Mouse (Mus musculus): ENCODE results near the gene Six2. TPM values are rescaled to one million over a fixed set of nuclear protein-coding genes. Genes with fewer than 3 reads are reported as not detected.

Gene Six2
- polyA plus RNA-seq, 2 experiments, result 0.04 TPM; not detected in 1

DNA sequence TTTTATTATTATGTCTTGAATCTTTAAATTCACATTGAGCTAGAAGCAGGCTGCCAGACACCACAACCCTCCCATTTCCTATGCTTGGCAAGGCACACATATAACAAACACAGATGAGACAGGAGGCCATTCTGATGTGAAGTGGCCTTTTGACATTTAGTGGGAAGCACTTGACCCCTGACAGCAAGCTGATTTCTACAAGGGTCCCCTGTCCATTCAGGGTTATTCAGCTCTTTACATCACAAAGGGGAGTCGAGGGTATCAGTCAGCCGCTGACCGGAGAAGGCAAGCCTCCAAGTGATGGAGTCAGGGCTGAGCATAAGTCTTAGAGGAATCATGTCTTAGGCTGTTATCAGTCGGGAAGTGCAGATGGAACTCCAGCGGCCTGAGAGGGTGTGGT, 26.3 kb upstream of the Six2 start:
- Histone ChIP-seq H3K27ac (no peak overlapping the region), H3K9ac (replicated peaks) (no peak overlapping the region), H3K36me3 (replicated peaks; ENCODE audit: control insufficient read depth, insufficient read depth, low read depth) (no peaks in the 10 kb centered on the region), H3K27me3 (ENCODE audit: control insufficient read depth, insufficient read depth, low read length) (no peaks in the 10 kb centered on the region), H3K4me2 (ENCODE audit: low read depth) (no peak overlapping the region), H3K4me1 (replicated peaks; ENCODE audit: control insufficient read depth in 2 of 2, insufficient read depth in 2 of 2, low read length in 1 of 2) (no peaks in the 10 kb centered on the region), H3K4me3 (ENCODE audit: insufficient read depth in 1 of 2, low read depth in 2 of 2, low read length in 2 of 2) (no peak overlapping the region), H3K9me3 (ENCODE audit: control insufficient read depth, low read length) (no peaks in the 10 kb centered on the region)
- WGBS (ENCODE audit: insufficient replicate concordance), result 56% methylated on average over 5 of the region's 5 CpGs
- no peak for TF ChIP-seq CTCF (IDR thresholded peaks at IDR 0.05; ENCODE audit: low read depth)
- no peak for TF ChIP-seq EP300 (IDR thresholded peaks at IDR 0.05; ENCODE audit: low read depth)
- no peak for DNase-seq (ENCODE audit: low read depth in 3 of 3, low spot score in 3 of 3)
- ATAC-seq (ENCODE audit: insufficient read depth), result no peak

DNA sequence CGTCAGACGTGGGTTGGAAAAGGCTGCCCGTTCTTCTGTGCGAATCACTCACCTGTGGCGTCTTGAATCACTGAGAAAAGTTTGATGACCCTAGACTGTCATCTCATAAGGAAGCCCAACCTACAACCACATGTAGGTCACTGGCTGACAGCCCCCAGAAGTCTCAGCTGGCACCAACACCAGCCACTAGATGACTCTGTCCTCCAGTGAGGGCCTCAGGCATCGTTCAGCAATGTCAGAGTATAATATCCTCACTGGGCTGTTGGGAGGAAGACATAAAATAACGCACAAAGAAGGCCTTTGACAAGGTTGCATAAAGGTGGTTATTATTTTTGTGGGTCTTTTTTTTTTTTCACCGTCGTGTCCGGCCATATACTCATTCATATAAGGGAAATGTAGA, 24.8 kb upstream of the Six2 start:
- ATAC-seq (ENCODE audit: insufficient read depth), result no peak
- DNase-seq (ENCODE audit: low read depth in 3 of 3, low spot score in 3 of 3), result no peak

DNA sequence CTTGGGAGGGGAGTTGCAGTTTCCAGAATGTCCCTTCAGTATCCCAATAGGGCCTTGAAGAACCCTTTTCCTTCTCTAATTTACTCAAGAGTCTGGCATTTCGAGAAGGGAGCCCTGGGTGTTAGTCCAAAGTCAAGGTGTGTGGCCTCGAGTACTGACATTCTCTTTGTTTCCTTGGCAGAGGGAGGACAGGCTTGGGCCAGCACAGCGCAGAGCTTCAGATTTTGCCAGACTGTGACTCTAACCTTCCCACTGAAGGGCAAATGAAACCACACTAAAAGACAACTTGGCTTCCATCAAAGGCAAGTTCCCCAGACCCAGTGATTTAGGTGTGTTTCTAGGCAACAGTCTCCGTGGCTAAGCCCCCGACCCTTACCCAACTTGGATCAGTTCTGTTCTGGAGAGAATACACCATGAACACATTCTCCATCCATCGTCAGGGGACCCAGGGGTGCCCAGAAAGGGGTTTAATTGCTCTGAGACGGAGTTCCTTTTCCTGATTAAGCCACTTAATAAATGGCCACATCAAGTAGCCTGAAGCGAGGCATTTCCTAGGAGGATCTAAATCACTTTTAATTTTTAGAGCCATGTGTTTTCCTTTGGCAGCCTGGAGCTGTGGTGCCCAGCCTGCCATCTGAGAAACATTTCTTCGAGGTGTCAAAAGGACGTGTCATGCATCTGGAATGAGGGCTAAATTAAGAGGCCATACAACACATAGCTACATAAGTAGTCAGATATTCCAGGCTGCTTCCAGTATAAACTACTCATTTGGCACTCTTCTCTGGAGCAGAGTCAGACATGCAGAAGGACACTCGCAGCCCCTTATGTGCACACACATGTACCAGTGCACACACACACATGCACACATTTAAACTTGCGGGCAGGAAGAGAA, 16.5 kb upstream of the Six2 start:
- H3K9me3 ChIP-seq (ENCODE audit: control insufficient read depth, low read length), result no peaks in the 10 kb centered on the region
- ATAC-seq (ENCODE audit: insufficient read depth) (no peak), DNase-seq (ENCODE audit: low read depth in 3 of 3, low spot score in 3 of 3) (no peak)
- no peaks in the 10 kb centered on the region; the same call in 1 of the 2 replicates for H3K27me3 ChIP-seq (ENCODE audit: control insufficient read depth, insufficient read depth, low read length)
- no peaks in the 10 kb centered on the region for H3K36me3 ChIP-seq (replicated peaks; ENCODE audit: control insufficient read depth, insufficient read depth, low read depth)
- H3K27ac ChIP-seq, result no peak overlapping the region
- no peak for TF ChIP-seq CTCF (IDR thresholded peaks at IDR 0.05; ENCODE audit: low read depth)
- TF ChIP-seq EP300 (IDR thresholded peaks at IDR 0.05; ENCODE audit: low read depth), result no peak
- no peaks in the 10 kb centered on the region for H3K4me1 ChIP-seq (replicated peaks; ENCODE audit: control insufficient read depth in 2 of 2, insufficient read depth in 2 of 2, low read length in 1 of 2)
- no peak overlapping the region for H3K4me2 ChIP-seq (ENCODE audit: low read depth)
- no peak overlapping the region for H3K9ac ChIP-seq (replicated peaks)
- no peak overlapping the region for H3K4me3 ChIP-seq (ENCODE audit: insufficient read depth in 1 of 2, low read depth in 2 of 2, low read length in 2 of 2)
- WGBS (ENCODE audit: insufficient replicate concordance), result 53% methylated on average over 12 of the region's 12 CpGs

More for the DNA sequence above, 24.8 kb upstream of the Six2 start:
- Histone ChIP-seq H3K36me3 (replicated peaks; ENCODE audit: control insufficient read depth, insufficient read depth, low read depth) (no peaks in the 10 kb centered on the region), H3K4me2 (ENCODE audit: low read depth) (no peak overlapping the region), H3K27me3 (ENCODE audit: control insufficient read depth, insufficient read depth, low read length) (no peaks in the 10 kb centered on the region), H3K9ac (replicated peaks) (no peak overlapping the region), H3K4me3 (ENCODE audit: insufficient read depth in 1 of 2, low read depth in 2 of 2, low read length in 2 of 2) (no peak overlapping the region), H3K9me3 (ENCODE audit: control insufficient read depth, low read length) (no peaks in the 10 kb centered on the region), H3K27ac (no peak overlapping the region), H3K4me1 (replicated peaks; ENCODE audit: control insufficient read depth in 2 of 2, insufficient read depth in 2 of 2, low read length in 1 of 2) (no peaks in the 10 kb centered on the region)
- 77% methylated on average over 10 of the region's 10 CpGs for WGBS (ENCODE audit: insufficient replicate concordance)
- no peak for TF ChIP-seq EP300 (IDR thresholded peaks at IDR 0.05; ENCODE audit: low read depth)
- no peak for TF ChIP-seq CTCF (IDR thresholded peaks at IDR 0.05; ENCODE audit: low read depth)

DNA sequence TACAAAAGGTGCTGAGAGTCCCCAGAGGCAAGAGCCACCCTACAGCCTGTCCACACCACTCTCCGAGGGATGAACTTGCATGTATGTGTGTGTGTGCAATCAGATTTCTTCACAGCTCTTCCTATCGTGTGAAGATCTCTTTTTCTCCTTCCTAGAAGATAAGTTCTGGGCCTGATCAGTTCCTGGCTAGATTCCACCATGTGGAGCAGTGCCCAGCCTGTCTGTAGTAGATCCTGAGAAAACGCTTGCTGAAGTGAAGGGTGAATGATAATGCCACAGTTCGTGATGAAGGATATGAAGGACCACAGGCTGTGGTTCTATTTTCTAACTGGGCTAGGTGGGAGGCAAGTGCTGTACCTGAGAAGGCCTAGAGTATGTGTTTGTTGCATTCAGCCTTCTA, 12.0 kb upstream of the Six2 start:
- H3K9me3 ChIP-seq (ENCODE audit: control insufficient read depth, low read length), result no peaks in the 10 kb centered on the region
- H3K27ac ChIP-seq, result no peak overlapping the region
- H3K4me1 ChIP-seq (replicated peaks; ENCODE audit: control insufficient read depth in 2 of 2, insufficient read depth in 2 of 2, low read length in 1 of 2), result no peaks in the 10 kb centered on the region; a peak in 1 of 4 replicates
- no peak overlapping the region for H3K4me2 ChIP-seq (ENCODE audit: low read depth)
- DNase-seq (ENCODE audit: low read depth in 3 of 3, low spot score in 3 of 3) (no peak), ATAC-seq (ENCODE audit: insufficient read depth) (no peak)
- H3K9ac ChIP-seq (replicated peaks), result no peak overlapping the region
- no peak for TF ChIP-seq CTCF (IDR thresholded peaks at IDR 0.05; ENCODE audit: low read depth)
- TF ChIP-seq EP300 (IDR thresholded peaks at IDR 0.05; ENCODE audit: low read depth), result no peak
- 49% methylated on average over 4 of the region's 4 CpGs for WGBS (ENCODE audit: insufficient replicate concordance)
- peaks cover 5% of the 10 kb centered on the region; the same call in 1 of the 2 replicates for H3K27me3 ChIP-seq (ENCODE audit: control insufficient read depth, insufficient read depth, low read length)
- no peak overlapping the region for H3K4me3 ChIP-seq (ENCODE audit: insufficient read depth in 1 of 2, low read depth in 2 of 2, low read length in 2 of 2)
- no peaks in the 10 kb centered on the region for H3K36me3 ChIP-seq (replicated peaks; ENCODE audit: control insufficient read depth, insufficient read depth, low read depth)

DNA sequence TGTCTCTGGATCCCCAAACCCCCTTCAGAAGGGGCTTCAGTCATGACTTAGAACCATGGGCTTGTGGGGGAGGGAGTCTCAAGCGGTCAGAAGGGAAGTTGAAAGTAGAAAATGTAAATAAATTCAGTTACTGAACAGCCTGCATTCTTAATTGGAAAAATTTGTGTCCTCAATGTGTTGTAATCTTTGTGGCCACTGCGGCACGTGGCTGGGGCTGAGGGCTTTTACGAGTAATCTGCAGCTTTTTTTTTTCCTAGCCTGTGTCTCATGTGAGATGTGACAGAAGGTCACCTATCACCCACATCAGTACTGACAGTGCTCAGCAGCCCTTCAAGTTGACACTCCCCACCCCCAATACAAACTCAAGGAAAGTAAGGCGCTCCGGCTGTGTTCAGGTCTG, 10.6 kb upstream of the Six2 start:
- no peak for TF ChIP-seq CTCF (IDR thresholded peaks at IDR 0.05; ENCODE audit: low read depth)
- TF ChIP-seq EP300 (IDR thresholded peaks at IDR 0.05; ENCODE audit: low read depth), result no peak
- ATAC-seq (ENCODE audit: insufficient read depth) (no peak), DNase-seq (ENCODE audit: low read depth in 3 of 3, low spot score in 3 of 3) (no peak)
- no peak overlapping the region for H3K9ac ChIP-seq (replicated peaks)
- H3K36me3 ChIP-seq (replicated peaks; ENCODE audit: control insufficient read depth, insufficient read depth, low read depth), result no peaks in the 10 kb centered on the region
- H3K4me3 ChIP-seq (ENCODE audit: insufficient read depth in 1 of 2, low read depth in 2 of 2, low read length in 2 of 2), result no peak overlapping the region
- no peaks in the 10 kb centered on the region; a peak in 1 of 4 replicates for H3K4me1 ChIP-seq (replicated peaks; ENCODE audit: control insufficient read depth in 2 of 2, insufficient read depth in 2 of 2, low read length in 1 of 2)
- peaks cover 15% of the 10 kb centered on the region for H3K27me3 ChIP-seq (ENCODE audit: control insufficient read depth, insufficient read depth, low read length)
- WGBS (ENCODE audit: insufficient replicate concordance), result 67% methylated on average over 6 of the region's 6 CpGs
- no peaks in the 10 kb centered on the region for H3K9me3 ChIP-seq (ENCODE audit: control insufficient read depth, low read length)
- no peak overlapping the region for H3K4me2 ChIP-seq (ENCODE audit: low read depth)
- H3K27ac ChIP-seq, result no peak overlapping the region
